Mouse (Mus musculus) spleen, postnatal 14 days (tissue): ENCODE measurements around the gene Foxr1.
"Not testable (repeated sequence)": the region's sequence is repeated elsewhere in the genome, so short reads cannot be mapped to it uniquely, and the experiment has no call there.

Source experiments
- DNase-seq, 2 experiments: peaks; one replicate each; pipeline ENCODE4 v3.0.0; 2021 to 2022; ENCODE audit warnings: low spot score in 2 of 2

Foxr1 gene

GRCm38 (mm10) chr9:44477339-44478228 lies 36.6 kb upstream of the Foxr1 start:
- DNase-seq, result no peak

DNA sequence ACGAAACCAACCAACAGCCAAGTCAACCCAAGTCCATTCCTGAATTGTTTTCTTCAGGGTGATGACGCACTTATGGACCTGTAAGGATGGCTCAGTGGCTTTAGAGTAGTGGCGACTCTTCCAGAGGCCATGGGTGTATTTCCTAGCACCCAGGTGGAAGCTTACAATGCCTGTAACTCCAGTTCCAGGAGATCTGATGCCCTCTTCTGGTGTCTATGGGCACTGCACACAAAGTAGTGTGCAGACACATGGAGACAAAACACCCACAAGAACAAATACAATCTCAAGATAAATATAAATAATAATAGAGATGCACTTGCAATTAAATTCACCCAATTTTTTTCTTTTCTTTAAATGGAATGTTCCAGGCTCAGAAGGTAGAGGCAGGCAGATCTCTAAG lies 35.0 kb upstream of the Foxr1 start:
- DNase-seq, result no peak

DNA sequence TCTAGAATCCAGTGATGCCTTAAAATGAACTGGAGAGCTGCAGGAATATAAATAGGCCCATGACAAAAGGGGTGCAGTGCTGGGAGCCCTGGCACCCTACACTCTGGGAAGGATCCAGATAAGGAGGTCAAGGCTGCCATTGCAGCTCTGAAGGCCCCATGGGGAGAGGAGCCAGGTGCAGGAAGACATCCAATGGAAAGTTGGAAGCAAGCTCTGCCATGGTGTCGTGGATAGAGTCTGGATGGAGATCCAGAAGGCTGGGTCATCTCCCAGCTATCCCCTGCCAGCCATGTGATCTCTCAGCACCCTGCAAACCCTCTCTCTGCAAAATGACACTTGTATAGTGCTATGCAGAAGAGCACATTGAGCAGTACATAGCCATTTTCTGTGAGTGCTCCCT lies 33.4 kb upstream of the Foxr1 start:
- no peak for DNase-seq

DNA sequence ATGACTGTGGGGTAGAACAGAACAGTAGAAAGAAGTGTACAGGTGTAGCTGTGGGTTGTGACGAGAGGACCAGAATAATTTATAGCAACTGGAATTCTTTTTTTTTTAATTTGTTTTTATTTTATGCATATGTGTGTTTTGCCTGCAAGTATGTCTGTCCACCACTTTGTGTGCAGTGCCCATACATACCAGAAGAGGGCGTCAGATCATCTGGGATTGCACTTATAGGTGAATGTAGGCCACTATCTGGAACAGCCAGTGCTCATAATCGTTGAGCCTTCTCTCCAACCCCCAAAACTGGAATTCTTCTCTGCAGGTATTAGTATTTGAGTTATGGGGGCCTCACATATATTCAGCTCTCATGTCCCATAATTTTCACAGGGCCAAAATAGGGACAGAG lies 32.2 kb upstream of the Foxr1 start:
- DNase-seq, result no peak

DNA sequence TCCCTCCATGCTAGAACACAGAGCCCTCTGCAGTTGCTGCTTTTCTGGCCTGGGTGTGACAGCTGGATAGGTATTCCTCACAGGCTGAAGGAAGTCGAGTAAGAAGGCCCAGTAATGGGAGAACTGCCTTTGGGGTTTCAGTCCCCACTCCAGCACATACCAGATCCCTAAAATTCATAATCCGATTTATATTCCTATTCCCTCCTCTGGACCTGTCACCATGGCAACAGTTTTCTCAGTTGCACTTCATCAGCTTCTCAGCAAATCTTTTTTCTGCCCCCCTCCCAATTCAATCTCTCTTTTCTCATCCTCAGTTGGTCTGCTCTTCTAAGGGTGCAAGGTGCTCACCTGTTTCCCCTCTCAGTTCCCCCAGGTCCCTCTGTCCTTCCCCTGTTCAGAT lies 27.9 kb upstream of the Foxr1 start:
- no peak for DNase-seq

DNA sequence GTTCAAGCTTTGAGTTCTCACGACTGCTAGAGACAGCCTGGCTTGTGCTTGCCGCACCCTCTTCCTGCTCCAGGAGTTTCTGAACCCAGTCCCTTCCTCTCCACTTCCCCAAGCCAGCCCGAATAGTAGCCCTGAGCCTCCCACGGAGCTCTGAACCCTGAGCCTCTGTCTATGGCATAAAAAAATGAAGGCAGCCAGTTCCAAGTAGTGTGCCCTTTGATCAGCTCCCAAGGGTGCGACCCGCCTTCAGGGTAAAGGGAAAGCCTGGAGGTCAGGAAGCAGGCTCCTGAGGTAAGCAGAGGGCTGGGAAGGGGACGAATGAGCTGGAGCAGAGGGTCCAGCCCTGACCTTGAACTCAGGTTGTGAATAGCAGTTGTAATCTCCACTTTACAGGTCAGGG lies 27.3 kb upstream of the Foxr1 start:
- DNase-seq, result no peak

GRCm38 (mm10) chr9:44461950-44462349 lies 21.0 kb upstream of the Foxr1 start:
- no peak for DNase-seq

DNA sequence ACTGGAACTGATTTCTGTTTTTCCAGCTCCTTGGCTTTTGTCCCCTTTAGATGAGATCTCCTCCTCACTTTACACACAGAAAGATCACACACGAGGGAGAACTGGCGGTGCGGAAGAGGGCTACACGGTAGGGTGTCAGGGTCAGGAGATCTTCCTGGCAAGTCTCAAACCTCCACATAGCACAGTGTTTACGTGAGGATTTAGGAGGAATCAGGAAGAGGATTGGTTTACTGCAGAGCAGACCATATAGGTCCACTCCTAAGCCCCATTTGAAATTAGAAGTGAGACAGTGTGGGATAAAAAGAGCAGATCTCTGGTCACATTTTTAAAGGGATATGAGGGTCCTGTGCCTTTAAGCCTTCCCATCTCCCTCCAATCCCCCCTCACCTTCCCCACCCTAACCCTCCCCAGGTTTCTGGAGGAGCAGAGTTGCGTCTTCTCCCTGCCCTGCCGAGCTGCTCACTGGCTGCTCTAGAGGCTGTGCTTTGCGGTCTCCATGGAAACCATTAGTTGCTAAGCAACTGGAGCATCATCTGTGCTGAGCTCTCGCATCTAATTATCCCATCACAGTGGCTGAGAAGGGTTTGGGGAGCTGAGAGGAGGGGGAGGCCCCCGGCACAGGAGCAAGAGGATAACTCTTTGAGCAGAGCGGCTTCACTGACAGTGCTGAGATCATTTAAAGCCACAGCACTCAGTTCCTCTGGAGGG lies 16.3 kb upstream of the Foxr1 start:
- DNase-seq, result no peak

GRCm38 (mm10) chr9:44454891-44455220 lies 13.9 kb upstream of the Foxr1 start, which contains the start of gene Upk2:
Gene Upk2, minus strand, starts transcription at chr9:44454976.
- no peak for DNase-seq

DNA sequence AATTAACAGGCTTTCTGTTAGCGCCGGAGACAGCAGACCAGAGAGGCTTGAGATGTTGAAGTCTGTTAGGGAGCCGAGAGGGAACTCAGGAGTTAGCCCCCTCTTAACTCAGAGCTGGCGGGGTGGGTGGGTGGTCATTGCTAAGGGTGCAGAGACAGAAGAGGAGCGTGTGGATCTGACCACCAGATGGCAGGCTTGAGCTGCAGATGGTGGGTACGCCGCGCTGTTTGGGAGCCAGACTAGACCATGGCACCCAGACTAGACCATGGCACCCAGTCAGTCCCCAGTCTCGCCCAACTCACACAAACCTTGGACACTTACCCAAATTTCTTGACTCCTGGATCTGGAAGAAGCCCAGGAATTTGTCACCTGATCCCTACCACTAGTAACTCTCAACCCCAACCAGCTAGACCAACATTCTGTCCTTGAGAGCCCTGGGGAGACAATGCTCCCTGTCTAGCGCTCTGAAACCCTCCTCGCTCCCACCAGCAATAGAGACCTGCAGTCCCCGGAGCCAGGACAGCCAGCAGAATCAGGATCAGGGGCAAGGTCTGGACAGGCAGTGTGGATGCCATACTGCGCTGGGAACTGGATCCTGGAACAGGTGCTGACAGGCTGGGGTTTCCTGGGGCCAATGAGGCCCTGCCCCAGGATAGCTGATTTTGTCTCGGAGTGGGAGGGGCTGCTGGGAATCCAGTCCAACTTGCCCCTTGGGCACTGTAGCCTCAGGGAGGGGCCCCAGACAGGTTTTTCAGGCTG lies 13.4 kb upstream of the Foxr1 start:
- peak; percentile 62 to 82 for DNase-seq

- peak in 1 of 2 experiments; percentile 16 for DNase-seq
Measured at GRCm38 (mm10) chr9:44450387-44450786, 9.5 kb upstream of the Foxr1 start.

DNA sequence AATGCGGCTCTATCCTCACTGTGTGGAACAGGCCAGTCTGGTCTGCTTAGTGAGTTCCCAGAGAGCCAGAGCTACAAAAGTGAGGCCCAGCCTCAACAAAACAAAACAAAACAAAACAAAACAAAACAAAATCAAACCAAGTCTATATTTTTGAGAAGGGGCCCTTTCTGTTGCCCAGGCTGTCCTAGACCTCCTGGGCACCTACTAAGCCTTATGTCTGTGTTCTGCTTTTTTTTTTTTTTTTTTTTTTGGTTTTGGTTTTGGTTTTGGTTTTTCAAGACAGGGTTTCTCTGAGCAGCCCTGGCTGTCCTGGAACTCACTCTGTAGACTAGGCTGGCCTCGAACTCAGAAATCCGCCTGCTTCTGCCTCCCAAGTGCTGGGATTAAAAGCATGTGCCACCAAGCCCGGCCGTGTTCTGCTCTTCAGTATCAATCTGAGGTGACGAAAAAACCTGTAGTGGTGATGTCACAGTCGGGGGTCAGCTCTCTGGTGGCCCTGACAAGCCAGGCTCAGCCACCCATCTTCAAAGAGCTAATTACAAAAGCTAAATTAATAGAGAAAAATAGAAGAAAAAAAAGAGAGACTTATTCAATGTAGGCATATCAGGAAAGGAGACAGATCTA lies 3.6 kb upstream of the Foxr1 start:
- DNase-seq, result not testable (repeated sequence)

GRCm38 (mm10) chr9:44435747-44436146 lies 5.2 kb downstream of the Foxr1 start:
- peak; percentile 12 to 28 for DNase-seq

DNA sequence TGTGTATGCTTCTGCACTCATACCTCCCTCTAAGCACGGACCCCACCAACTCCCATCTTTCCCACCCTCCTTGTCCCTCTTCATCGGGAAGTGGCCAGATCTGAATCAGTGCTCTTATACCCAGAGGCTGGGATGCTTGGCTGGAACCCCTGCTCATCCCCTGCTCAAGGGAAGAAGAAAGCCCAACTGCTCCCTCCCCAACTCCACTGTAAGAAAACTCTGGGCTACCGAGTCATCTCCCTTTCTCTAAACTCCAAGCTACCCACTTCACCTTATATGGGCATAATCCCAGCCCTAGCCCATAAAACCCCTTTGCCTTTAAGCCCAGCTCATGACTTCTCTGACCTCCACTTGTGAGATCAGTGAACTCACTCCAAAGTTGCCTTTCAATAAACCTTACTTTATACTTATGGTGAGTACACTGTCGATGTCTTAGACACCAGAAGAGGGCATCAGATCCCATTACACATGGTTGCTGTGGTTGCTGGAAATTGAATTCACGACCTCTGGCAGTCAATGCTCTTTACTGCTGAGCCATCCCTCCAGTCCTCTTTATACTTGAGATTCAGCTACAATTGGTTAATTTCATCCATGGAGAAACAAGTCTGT lies 8.3 kb downstream of the Foxr1 start:
- DNase-seq, result no peak

DNA sequence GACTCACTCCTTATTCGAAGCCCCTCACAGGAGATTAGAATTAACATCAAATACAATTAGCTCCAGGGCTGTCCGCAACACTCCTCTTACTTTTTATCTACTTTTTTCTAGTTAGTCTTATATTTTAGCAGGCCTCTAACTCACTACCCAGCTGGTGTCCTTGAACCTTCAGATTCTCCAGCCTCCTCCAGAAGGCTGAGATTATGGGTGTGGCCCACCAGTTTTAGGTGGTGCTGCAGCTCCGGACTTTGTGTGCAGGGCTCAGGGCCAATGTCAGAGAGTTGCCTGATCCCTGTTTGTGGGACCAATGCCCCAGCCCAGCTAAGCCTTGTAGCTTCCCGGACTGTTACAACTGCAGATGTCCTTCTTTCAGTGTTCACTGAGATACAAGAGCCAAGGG lies 17.4 kb downstream of the Foxr1 start:
- DNase-seq, result no peak

DNA sequence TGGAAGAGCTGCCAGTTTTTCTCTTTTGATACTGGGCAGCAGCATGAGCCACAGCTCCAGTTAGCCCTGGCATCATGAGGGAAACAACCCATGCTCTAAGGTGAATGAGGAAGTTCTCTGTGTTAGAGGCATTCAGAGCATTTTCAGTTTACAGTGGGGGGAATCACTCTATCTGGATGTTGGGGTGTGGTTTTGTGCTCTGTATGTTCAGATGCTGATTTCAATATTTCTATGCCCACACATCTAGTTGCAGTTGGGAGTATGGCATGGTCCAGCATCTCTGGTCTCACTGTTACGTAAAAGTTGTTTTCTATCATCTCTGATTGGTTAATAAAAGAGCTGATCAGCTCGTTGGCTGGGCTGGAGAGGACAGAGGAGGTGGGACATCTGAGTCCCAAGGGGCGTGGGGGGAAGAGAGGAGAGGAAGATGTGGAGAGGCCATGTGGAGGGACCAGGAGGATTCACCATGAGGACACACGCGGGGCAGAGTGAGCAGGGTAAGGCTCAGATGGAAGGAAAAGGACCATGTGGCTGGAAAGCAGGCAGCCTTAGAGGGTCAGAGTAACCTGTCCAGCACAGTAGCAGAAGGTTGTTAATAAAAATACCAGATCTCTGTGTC lies 20.5 kb downstream of the Foxr1 start:
- no peak for DNase-seq

GRCm38 (mm10) chr9:44419730-44420129 lies 21.2 kb downstream of the Foxr1 start:
- not testable (repeated sequence) for DNase-seq

GRCm38 (mm10) chr9:44418519-44419385 lies 22.2 kb downstream of the Foxr1 start, which contains the start of gene Ccdc84:
Gene Ccdc84, minus strand, starts transcription at chr9:44418569.
- no peak for DNase-seq

DNA sequence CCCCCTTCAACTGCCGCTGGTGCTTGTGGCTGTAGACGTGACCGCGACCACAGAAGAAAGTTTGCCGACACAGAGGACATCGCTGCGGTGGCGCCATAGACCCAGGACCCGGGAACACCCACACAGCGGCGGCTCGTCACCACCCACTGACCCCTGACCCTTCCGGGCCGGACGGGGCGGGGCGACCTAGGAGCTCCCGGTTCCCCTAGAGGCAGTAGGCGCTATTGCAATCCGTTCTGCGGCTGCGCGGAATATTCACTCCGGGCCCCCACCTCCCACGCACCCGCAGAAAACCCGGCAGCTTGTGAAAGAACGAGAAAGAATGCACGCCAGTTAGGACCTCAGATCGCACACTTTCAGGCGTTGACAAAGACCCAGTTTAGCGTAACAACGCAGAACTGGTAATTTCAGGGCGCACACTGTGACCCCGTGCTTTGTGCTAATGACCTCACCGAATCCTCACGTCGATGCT lies 23.0 kb downstream of the Foxr1 start:
- DNase-seq, result peak; percentile 89 to 94
